Mouse (Mus musculus) liver, embryonic 14.5 days (tissue): ENCODE measurements around the gene Larp4b. TPM values are rescaled to one million over a fixed set of nuclear protein-coding genes. Genes with fewer than 3 reads are reported as not detected.

Source experiments
- ATAC-seq: fragments of 200-750 bp; cut with Nextera tagmentation; 2 replicates; pipeline ENCODE4 v1.8.0; 2017; ENCODE audit warnings: moderate number of reproducible peaks, mild to moderate bottlenecking, moderate library complexity; ENCODE audit not compliant: insufficient read depth
- DNase-seq, 3 experiments: peaks; one replicate each; pipeline ENCODE4 v3.0.0-alpha.2; 2012 to 2013; ENCODE audit warnings: low read depth in 3 of 3, low spot score in 3 of 3
- H3K27ac ChIP-seq: fragments of 300-500 bp; sonication (generic); 2 replicates; pipeline ENCODE4 v1.5.1; 2014; ENCODE audit warnings: moderate library complexity, mild to moderate bottlenecking, control low read depth, inconsistent platforms
- H3K27me3 ChIP-seq: fragments of 300-500 bp; sonication (generic); 2 replicates; pipeline ENCODE4 v1.6.1; 2014; ENCODE audit warnings: mild to moderate bottlenecking, low read length, moderate library complexity; ENCODE audit not compliant: control insufficient read depth, insufficient read depth
- H3K36me3 ChIP-seq: fragments of 300-500 bp; sonication (generic); replicated peaks from 2 replicates; pipeline ENCODE4 v1.6.1; 2014; ENCODE audit warnings: low read depth; ENCODE audit not compliant: control insufficient read depth, insufficient read depth
- H3K4me1 ChIP-seq, 2 experiments: fragments of 200-500 bp in 1 of 2; fragments of 300-500 bp in 1 of 2; sonication (generic) in 1 of 2; replicated peaks; 2 replicates each; pipeline ENCODE4 v1.6.1; 2012 to 2014; ENCODE audit warnings: antibody characterized with exemption in 1 of 2, inconsistent platforms in 1 of 2, low read length in 1 of 2; ENCODE audit not compliant: control insufficient read depth in 2 of 2, insufficient read depth in 2 of 2
- H3K4me2 ChIP-seq: fragments of 300-500 bp; sonication (generic); 2 replicates; pipeline ENCODE4 v1.6.1; 2014; ENCODE audit warnings: low read depth, mild to moderate bottlenecking, control low read depth, moderate library complexity
- H3K4me3 ChIP-seq, 2 experiments: fragments of 200-500 bp in 1 of 2; fragments of 300-500 bp in 1 of 2; sonication (generic) in 1 of 2; 2 replicates each; pipeline ENCODE4 v1.5.1; 2012 to 2014; ENCODE audit warnings: low read depth in 2 of 2, low read length in 2 of 2, mild to moderate bottlenecking in 2 of 2, control low read depth in 1 of 2, inconsistent platforms in 1 of 2, moderate library complexity in 1 of 2; ENCODE audit not compliant: insufficient read depth in 1 of 2
- H3K9ac ChIP-seq: fragments of 300-500 bp; sonication (generic); replicated peaks from 2 replicates; pipeline ENCODE4 v1.6.1; 2014; ENCODE audit warnings: mild to moderate bottlenecking, control low read depth, moderate library complexity
- H3K9me3 ChIP-seq: fragments of 300-500 bp; sonication (generic); 2 replicates; pipeline ENCODE4 v1.6.1; 2016; ENCODE audit warnings: low read length, mixed read lengths; ENCODE audit not compliant: control insufficient read depth
- EP300 ChIP-seq: IDR thresholded peaks from 2 replicates; pipeline ENCODE4 v1.6.1; 2016; ENCODE audit warnings: antibody characterized with exemption, low read depth
- WGBS: fragments of 180-500 bp; shearing (Covaris S2); extraction: QIAGEN DNeasy Blood & Tissue Kit; methylation state at CpG from one replicate; pipeline ENCODE4 v1.1.7; 2014; ENCODE audit not compliant: insufficient replicate concordance; 5-methylcytosine and 5-hydroxymethylcytosine counted together
- polyA plus RNA-seq, 2 experiments: library from polyadenylated mRNA; depleted of rRNA in 1 of 2; stranded (reverse) in 1 of 2; unstranded in 1 of 2; fragments of >200 nt; fragmentation: Nextera tagmentation in 1 of 2; extraction: Ambion mirVana in 1 of 2; gene quantifications; 2 replicates each; pipeline versions ENCODE4 v1.2.1 to v1.2.3; 2012 to 2014

The Larp4b gene
- polyA plus RNA-seq, 2 experiments, result 16.5 to 27.7 TPM

DNA sequence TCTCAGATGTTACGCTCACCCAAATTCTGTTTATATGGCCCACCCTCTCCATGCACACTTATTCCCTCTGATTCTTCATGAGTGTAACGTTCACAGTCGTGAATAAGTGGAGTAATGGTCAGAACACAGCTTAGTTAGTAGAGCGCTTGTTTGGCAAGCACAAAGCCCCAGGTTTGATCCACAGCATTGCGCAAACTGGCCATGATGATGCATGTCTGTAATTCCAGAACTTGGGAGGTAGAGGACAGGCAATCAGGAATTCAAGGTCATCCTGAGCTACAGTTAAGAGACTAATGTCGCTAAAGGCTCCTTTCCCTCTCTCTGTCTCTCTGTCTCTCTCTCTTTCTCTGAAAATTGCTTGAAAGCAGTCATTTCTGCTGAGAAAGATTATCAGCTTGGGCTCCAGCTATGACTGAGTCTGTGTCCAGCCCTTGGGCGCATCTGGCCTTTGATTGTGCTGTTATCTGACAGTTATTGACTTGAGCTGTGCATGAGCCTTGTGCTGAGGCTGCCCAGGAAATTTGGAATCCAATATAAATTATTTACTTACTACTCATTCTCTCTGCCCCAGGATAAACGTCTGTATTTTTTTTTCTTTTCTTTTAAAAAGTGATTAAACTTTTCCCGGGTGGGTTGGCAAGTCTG, 129.2 kb downstream of the Larp4b start:
- no peak for TF ChIP-seq EP300
- no peak for DNase-seq
- ATAC-seq, result no peak
- no peak overlapping the region for H3K4me2 ChIP-seq
- H3K27me3 ChIP-seq, result no peaks in the 10 kb centered on the region
- H3K9me3 ChIP-seq, result no peaks in the 10 kb centered on the region
- no peaks in the 10 kb centered on the region for H3K36me3 ChIP-seq
- H3K4me3 ChIP-seq, result no peak overlapping the region
- 53% methylated on average over 9 of the region's 9 CpGs for WGBS
- H3K9ac ChIP-seq, result no peak overlapping the region
- no peaks in the 10 kb centered on the region for H3K4me1 ChIP-seq
- H3K27ac ChIP-seq, result no peak overlapping the region

Other genes with a start within 250 kb of the Larp4b start
- gene Wdr37, start 222.0 kb upstream of the Larp4b start, polyA plus RNA-seq (2012; rRNA removed), result 3.4 and 4.1 TPM in 2 replicates
- gene Wdr37, start 222.0 kb upstream of the Larp4b start, polyA plus RNA-seq (2014; fragmentation: Nextera tagmentation; extraction: Ambion mirVana), result 6.7 and 7.2 TPM in 2 replicates
- gene Idi1, start 208.4 kb upstream of the Larp4b start, polyA plus RNA-seq (2012; rRNA removed), result 37.2 and 49.3 TPM in 2 replicates
- gene Idi1, start 208.4 kb upstream of the Larp4b start, polyA plus RNA-seq (2014; fragmentation: Nextera tagmentation; extraction: Ambion mirVana), result 78.1 and 83.5 TPM in 2 replicates
- gene Gm9745, start 145.7 kb upstream of the Larp4b start, polyA plus RNA-seq (2012; rRNA removed), result not detected in 2 replicates
- gene Gm9745, start 145.7 kb upstream of the Larp4b start, polyA plus RNA-seq (2014; fragmentation: Nextera tagmentation; extraction: Ambion mirVana), result not detected in 2 replicates
- not detected in 2 replicates for gene Idi2, start 141.0 kb upstream of the Larp4b start, polyA plus RNA-seq (2012; rRNA removed)
- not detected in 2 replicates for gene Idi2, start 141.0 kb upstream of the Larp4b start, polyA plus RNA-seq (2014; fragmentation: Nextera tagmentation; extraction: Ambion mirVana)
- 7.2 and 14.8 TPM in 2 replicates for gene Gtpbp4, start 97.8 kb upstream of the Larp4b start, polyA plus RNA-seq (2012; rRNA removed)
- 37.1 and 41.9 TPM in 2 replicates for gene Gtpbp4, start 97.8 kb upstream of the Larp4b start, polyA plus RNA-seq (2014; fragmentation: Nextera tagmentation; extraction: Ambion mirVana)
- gene Dip2c, start 182.6 kb downstream of the Larp4b start, polyA plus RNA-seq (2012; rRNA removed), result 0.53 and 0.55 TPM in 2 replicates
- 0.46 and 0.66 TPM in 2 replicates for gene Dip2c, start 182.6 kb downstream of the Larp4b start, polyA plus RNA-seq (2014; fragmentation: Nextera tagmentation; extraction: Ambion mirVana)